Mouse (Mus musculus) hindbrain, embryonic 13.5 days (tissue): ENCODE results near the gene Hoxa13. TPM values are rescaled to one million over a fixed set of nuclear protein-coding genes. Genes with fewer than 3 reads are reported as not detected.

ENCODE experiments used
- ATAC-seq: fragments of 200-750 bp; cut with Nextera tagmentation; 2 replicates; pipeline ENCODE4 v1.8.0; 2017; ENCODE audit warnings: moderate TSS enrichment; ENCODE audit not compliant: low FRiP score
- H3K27ac ChIP-seq: fragments of 300-500 bp; sonication (generic); 2 replicates; pipeline ENCODE4 v1.5.1; 2015; ENCODE audit warnings: inconsistent platforms, mild to moderate bottlenecking, moderate library complexity
- H3K27me3 ChIP-seq: fragments of 300-500 bp; sonication (generic); 2 replicates; pipeline ENCODE4 v1.6.1; 2015; ENCODE audit warnings: mild to moderate bottlenecking, inconsistent platforms
- H3K36me3 ChIP-seq: fragments of 300-500 bp; sonication (generic); 2 replicates; pipeline ENCODE4 v1.6.1; 2015; ENCODE audit warnings: mild to moderate bottlenecking, inconsistent platforms
- H3K4me1 ChIP-seq: fragments of 300-500 bp; sonication (generic); replicated peaks from 2 replicates; pipeline ENCODE4 v1.6.1; 2015; ENCODE audit warnings: inconsistent platforms
- H3K4me2 ChIP-seq: fragments of 300-500 bp; sonication (generic); 2 replicates; pipeline ENCODE4 v1.6.1; 2015; ENCODE audit warnings: inconsistent platforms, mild to moderate bottlenecking, moderate library complexity
- H3K4me3 ChIP-seq: fragments of 300-500 bp; sonication (generic); 2 replicates; pipeline ENCODE4 v1.5.1; 2015; ENCODE audit warnings: mild to moderate bottlenecking, inconsistent platforms
- H3K9ac ChIP-seq: fragments of 300-500 bp; sonication (generic); 2 replicates; pipeline ENCODE4 v1.6.1; 2015; ENCODE audit warnings: mild to moderate bottlenecking, inconsistent platforms
- H3K9me3 ChIP-seq: fragments of 300-500 bp; sonication (generic); 2 replicates; pipeline ENCODE4 v1.6.1; 2016; ENCODE audit warnings: inconsistent platforms
- WGBS: fragments of 180-500 bp; shearing (Covaris S2); methylation state at CpG from one replicate; pipeline ENCODE4 v1.1.7; 2015; 5-methylcytosine and 5-hydroxymethylcytosine counted together
- polyA plus RNA-seq: library from polyadenylated mRNA; unstranded; fragments of >200 nt; fragmentation: Nextera tagmentation; extraction: Ambion mirVana; gene quantifications from 2 replicates; pipeline ENCODE4 v1.2.1, GENCODE M21; 2015

Gene Hoxa13
- polyA plus RNA-seq, 1 experiment from 2014 or later, result not detected

DNA sequence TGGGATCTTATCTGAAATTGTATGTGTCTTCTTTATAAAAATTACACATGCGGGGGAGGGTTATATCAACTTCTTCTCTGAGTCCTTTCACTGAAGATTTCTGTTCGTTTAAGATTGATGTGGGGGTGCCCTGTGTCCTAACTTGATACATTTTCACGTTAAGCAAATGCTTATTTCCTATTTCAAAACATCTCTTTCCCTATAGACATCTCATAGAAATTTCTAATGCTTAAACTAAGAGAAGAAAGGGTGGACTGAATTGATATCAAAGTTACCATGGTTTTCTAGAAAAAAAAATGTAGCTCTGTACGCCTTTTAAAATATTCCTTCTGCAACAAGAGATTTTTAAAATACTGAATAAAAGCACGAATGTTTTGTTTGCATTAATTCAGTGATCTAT is 6.5 kb upstream of the Hoxa13 start:
- ATAC-seq, result no peak

DNA sequence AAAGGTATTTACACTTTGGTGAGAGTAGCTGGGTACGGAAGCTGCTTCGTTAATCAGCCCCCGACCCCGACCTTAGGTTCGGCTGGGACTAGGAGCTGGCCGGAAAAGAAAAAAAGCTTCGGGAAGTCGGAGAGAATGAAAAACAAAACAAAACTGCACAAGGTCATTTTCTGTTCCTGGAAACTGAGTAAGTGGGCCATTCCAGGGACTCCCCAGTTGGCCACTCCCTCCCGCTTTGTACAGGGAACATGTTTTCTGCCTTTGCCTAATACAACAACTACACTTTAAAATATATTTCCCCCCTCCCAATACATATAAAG is 5.9 kb upstream of the Hoxa13 start:
- Histone ChIP-seq H3K9ac (no peak overlapping the region), H3K9me3 (no peaks in the 10 kb centered on the region), H3K36me3 (no peaks in the 10 kb centered on the region), H3K27ac (no peak overlapping the region), H3K4me2 (no peak overlapping the region), H3K27me3 (peaks cover 98% of the 10 kb centered on the region), H3K4me3 (no peak overlapping the region), H3K4me1 (no peaks in the 10 kb centered on the region)
- WGBS, result 3% methylated on average over 9 of the region's 9 CpGs
- no peak for ATAC-seq

More for the DNA sequence above, 6.5 kb upstream of the Hoxa13 start:
- Histone ChIP-seq H3K4me1 (no peaks in the 10 kb centered on the region), H3K27ac (no peak overlapping the region), H3K4me3 (no peak overlapping the region), H3K9me3 (no peaks in the 10 kb centered on the region), H3K9ac (no peak overlapping the region), H3K27me3 (peaks cover 97% of the 10 kb centered on the region), H3K36me3 (no peaks in the 10 kb centered on the region), H3K4me2 (no peak overlapping the region)
- 15% methylated on average over 5 of the region's 5 CpGs for WGBS

- no peak overlapping the region for H3K27ac ChIP-seq
- H3K4me1 ChIP-seq, result no peaks in the 10 kb centered on the region
- 1% methylated on average over 19 of the region's 19 CpGs for WGBS
- H3K9me3 ChIP-seq, result no peaks in the 10 kb centered on the region
- ATAC-seq, result no peak
- H3K27me3 ChIP-seq, result peaks cover 98% of the 10 kb centered on the region
- no peak overlapping the region for H3K4me3 ChIP-seq
- no peaks in the 10 kb centered on the region for H3K36me3 ChIP-seq
- H3K9ac ChIP-seq, result no peak overlapping the region
- H3K4me2 ChIP-seq, result no peak overlapping the region
Measured at GRCm38 (mm10) chr6:52265913-52266665, 5.4 kb upstream of the Hoxa13 start.

DNA sequence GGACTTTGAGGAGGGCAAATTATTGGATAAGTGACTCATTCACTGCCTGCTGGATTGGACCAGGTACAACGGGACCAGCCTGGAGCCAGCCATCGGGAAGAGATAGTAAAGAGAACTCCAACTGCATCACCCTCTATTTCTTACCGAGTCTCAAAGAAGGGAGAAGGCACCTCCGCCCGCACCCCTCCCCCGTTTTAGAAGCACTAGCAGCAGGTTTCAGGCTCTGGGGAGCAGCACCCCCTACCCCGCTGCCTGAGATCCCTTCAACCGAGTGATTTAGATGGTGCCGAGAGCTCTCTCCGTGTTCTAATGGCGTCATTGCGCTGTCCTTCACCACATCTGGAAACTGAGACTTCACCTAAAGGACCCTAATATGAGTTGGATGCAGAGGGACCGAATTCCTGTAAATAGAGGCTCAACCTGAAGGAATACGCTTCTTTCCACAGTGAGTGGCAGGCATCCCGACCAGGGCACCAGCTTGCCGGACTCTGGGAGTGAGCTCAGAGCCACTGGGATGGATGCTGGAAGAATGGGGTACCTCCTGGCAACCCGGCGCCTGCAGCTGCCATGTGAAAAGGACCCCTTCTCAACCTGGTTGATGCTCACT is 4.7 kb upstream of the Hoxa13 start:
- Histone ChIP-seq H3K4me2 (no peak overlapping the region), H3K36me3 (no peaks in the 10 kb centered on the region), H3K4me1 (peaks cover 3% of the 10 kb centered on the region; the same call in 1 of the 2 replicates), H3K27ac (no peak overlapping the region), H3K4me3 (no peak overlapping the region), H3K27me3 (peaks cover 98% of the 10 kb centered on the region), H3K9ac (no peak overlapping the region), H3K9me3 (no peaks in the 10 kb centered on the region)
- ATAC-seq, result no peak
- WGBS, result 1% methylated on average over 18 of the region's 18 CpGs

- H3K9me3 ChIP-seq, result no peaks in the 10 kb centered on the region
- no peaks in the 10 kb centered on the region for H3K36me3 ChIP-seq
- no peak for ATAC-seq
- H3K4me3 ChIP-seq, result no peak overlapping the region
- 4% methylated on average over 5 of the region's 5 CpGs for WGBS
- H3K4me1 ChIP-seq, result peaks cover 3% of the 10 kb centered on the region
- H3K9ac ChIP-seq, result no peak overlapping the region
- H3K27me3 ChIP-seq, result peaks cover 98% of the 10 kb centered on the region
- no peak overlapping the region for H3K4me2 ChIP-seq
- H3K27ac ChIP-seq, result no peak overlapping the region
Measured at GRCm38 (mm10) chr6:52264106-52264790, 3.6 kb upstream of the Hoxa13 start.

DNA sequence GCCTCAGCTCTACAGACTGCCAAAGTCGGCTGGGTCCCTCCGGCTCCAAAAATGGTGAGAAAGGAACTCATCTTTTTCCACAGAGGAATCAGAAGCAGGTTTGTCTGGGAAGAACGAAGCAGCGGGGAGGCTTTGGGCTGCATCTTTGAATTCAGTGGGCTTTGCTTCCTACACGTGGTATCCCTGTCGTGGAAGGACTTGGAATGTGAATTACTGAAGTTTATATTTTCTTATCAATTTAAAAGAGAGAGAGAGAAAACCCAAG is 2.6 kb upstream of the Hoxa13 start:
- Histone ChIP-seq H3K27ac (no peak overlapping the region), H3K36me3 (no peaks in the 10 kb centered on the region), H3K27me3 (peaks cover 98% of the 10 kb centered on the region), H3K9me3 (no peaks in the 10 kb centered on the region), H3K4me2 (no peak overlapping the region), H3K4me3 (no peak overlapping the region), H3K9ac (no peak overlapping the region), H3K4me1 (peaks cover 3% of the 10 kb centered on the region)
- no peak for ATAC-seq
- 3% methylated on average over 6 of the region's 6 CpGs for WGBS

DNA sequence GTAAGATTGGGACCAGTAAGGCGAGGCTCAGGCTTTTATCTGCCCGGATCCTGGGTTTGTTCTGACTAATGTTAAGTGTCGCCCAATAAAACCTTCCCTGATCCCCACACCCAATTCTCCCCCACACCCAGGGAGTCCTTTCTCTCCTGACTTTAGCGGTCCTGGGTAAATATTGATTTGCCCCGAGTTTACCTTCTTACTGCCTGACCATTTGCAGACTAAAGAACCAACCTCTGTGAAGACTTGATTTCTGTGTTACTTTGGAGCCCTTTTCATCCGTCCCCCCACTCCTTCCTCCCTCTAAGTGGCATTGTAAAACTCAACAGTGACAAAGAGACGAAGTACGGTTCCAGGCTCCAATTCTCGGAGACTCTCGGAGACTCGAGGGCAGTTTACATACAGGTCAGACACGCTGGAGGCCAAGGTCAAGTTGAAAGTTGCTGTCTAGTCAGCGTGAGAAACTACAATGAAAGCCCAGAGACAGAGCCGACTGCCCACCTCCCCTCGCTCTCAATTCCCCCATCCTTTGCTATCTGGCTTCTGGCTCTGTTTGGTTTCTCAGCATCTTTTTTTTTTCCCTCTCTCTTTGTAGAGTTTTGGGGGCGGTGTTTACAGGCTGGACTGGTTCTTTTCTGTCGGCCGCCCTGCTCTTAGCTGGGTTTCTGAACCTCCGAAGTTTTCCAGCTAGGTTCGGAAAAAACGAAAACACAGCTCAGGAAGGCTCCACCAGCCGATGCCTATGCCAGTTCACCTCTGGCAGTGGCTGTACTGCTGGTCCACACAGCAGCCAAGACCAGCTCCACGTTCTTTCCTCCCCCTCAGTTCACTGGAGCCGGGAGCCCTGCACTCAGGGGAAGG is 2.0 kb upstream of the Hoxa13 start:
- H3K27me3 ChIP-seq, result peaks cover 96% of the 10 kb centered on the region
- no peak overlapping the region for H3K4me2 ChIP-seq
- no peak for ATAC-seq
- no peak overlapping the region for H3K27ac ChIP-seq
- no peaks in the 10 kb centered on the region for H3K9me3 ChIP-seq
- H3K36me3 ChIP-seq, result no peaks in the 10 kb centered on the region
- H3K4me1 ChIP-seq, result peaks cover 3% of the 10 kb centered on the region
- H3K4me3 ChIP-seq, result no peak overlapping the region
- WGBS, result 1% methylated on average over 24 of the region's 24 CpGs
- H3K9ac ChIP-seq, result no peak overlapping the region

GRCm38 (mm10) chr6:52261751-52262462 is 1.2 kb upstream of the Hoxa13 start:
- no peak overlapping the region for H3K4me2 ChIP-seq
- H3K9ac ChIP-seq, result no peak overlapping the region
- no peaks in the 10 kb centered on the region for H3K9me3 ChIP-seq
- H3K4me1 ChIP-seq, result peaks cover 3% of the 10 kb centered on the region
- no peaks in the 10 kb centered on the region for H3K36me3 ChIP-seq
- ATAC-seq, result no peak
- no peak overlapping the region for H3K4me3 ChIP-seq
- peaks cover 97% of the 10 kb centered on the region for H3K27me3 ChIP-seq
- 1% methylated on average over 9 of the region's 9 CpGs for WGBS
- no peak overlapping the region for H3K27ac ChIP-seq

DNA sequence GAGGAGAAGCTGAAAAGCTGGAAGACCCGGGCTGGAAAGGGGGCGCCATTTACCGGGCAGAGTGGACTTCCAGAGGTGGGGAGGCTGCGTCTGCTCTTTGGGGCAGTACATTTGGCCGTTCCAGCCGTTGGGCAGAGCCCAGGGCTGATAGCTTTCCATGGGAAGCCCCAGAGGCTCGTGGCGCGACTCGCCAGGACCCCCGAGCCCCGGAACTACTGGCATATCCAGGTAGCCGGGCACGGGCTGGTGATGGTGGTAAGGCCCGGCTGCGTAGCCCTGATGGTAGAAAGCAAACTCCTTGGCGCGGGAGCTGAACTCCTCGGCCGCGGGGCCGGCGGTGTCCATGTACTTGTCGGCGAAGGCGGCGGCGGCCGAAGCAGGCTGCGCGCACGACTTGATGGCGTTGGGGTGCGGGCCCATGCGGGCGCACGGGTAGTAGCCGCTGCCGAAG is 844 bp downstream of the Hoxa13 start:
- H3K27me3 ChIP-seq, result peaks cover 96% of the 10 kb centered on the region
- no peaks in the 10 kb centered on the region for H3K9me3 ChIP-seq
- H3K36me3 ChIP-seq, result no peaks in the 10 kb centered on the region
- under 1% methylated on average over 39 of the region's 39 CpGs for WGBS
- H3K4me2 ChIP-seq, result 0 out of 2 replicates have a peak overlapping the region, but pooled peaks have one; percentile 11
- H3K27ac ChIP-seq, result no peak overlapping the region
- peak overlapping the region; percentile 18 for H3K4me3 ChIP-seq
- H3K9ac ChIP-seq, result no peak overlapping the region
- peaks cover 3% of the 10 kb centered on the region for H3K4me1 ChIP-seq
- ATAC-seq, result no peak

DNA sequence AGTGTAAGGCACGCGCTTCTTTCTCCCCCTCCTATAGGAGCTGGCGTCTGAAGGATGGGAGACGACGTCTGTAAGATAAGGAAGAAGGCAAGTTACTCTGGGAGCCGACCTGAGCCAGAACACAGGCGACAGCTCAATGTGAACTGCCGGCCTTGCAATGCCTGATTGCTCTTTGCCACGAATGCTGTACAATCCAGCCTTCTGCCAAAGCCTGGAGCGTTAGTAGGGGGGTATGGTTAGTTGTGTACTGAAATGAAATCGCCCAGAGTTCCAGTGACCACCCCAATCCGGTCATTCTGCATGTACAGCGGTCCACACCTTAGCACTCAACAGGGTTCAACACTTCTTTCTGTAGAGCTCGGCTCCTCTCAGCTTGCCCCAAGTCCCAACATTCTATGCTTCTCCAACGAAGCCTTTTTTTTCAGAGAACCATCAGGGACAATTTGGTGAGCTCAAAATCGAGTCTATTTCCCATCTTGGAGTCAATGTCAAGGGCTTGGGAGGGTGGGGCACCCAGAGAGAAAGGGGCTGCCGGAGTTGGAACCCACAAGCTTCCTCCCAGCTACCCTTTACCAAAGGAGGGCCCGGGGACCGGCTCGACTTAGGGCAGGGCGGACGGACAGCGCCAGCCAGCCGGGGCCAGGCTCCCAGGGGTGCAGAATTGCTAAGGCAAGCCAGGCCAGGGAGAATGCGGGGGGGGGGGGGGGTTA is 1.4 kb downstream of the Hoxa13 start:
- no peak for ATAC-seq
- H3K4me1 ChIP-seq, result peaks cover 3% of the 10 kb centered on the region
- H3K27ac ChIP-seq, result no peak overlapping the region
- no peaks in the 10 kb centered on the region for H3K36me3 ChIP-seq
- no peak overlapping the region for H3K4me2 ChIP-seq
- H3K9me3 ChIP-seq, result no peaks in the 10 kb centered on the region
- H3K9ac ChIP-seq, result no peak overlapping the region
- peaks cover 93% of the 10 kb centered on the region for H3K27me3 ChIP-seq
- H3K4me3 ChIP-seq, result no peak overlapping the region
- 1% methylated on average over 24 of the region's 25 CpGs for WGBS

DNA sequence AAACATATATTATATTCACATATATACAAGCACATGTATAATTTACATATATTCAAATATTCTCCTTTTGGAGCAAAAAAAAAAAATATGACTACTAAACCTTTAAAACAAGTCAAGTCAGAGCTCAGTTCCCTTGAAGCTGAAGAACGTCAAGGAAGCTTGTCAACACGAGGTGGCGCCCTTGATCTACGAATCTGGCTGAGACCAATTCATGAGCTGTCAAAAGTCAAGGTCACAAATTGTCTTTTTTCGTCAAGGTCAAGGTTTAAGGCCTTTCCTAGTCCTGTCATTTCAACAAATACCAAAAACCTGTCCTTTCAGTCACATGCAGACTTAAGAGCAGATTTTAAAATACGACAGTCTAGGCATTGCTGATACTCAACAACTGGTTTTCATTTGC is 3.7 kb downstream of the Hoxa13 start:
- H3K27me3 ChIP-seq, result peaks cover 93% of the 10 kb centered on the region
- H3K9me3 ChIP-seq, result no peaks in the 10 kb centered on the region
- H3K27ac ChIP-seq, result no peak overlapping the region
- no peak overlapping the region for H3K9ac ChIP-seq
- ATAC-seq, result no peak
- H3K4me3 ChIP-seq, result no peak overlapping the region
- peaks cover 3% of the 10 kb centered on the region for H3K4me1 ChIP-seq
- H3K4me2 ChIP-seq, result no peak overlapping the region
- under 1% methylated on average over 6 of the region's 6 CpGs for WGBS
- no peaks in the 10 kb centered on the region for H3K36me3 ChIP-seq
